Mouse (Mus musculus): ENCODE data around the gene 4931406P16Rik.
"Not testable (repeated sequence)": the region's sequence is repeated elsewhere in the genome, so short reads cannot be mapped to it uniquely, and the experiment has no call there.

Gene 4931406P16Rik

GRCm38 (mm10) chr7:34313443-34313875, at the start of gene 4931406P16Rik:
Gene 4931406P16Rik, minus strand, starts transcription at chr7:34313551.
- DNase-seq (ENCODE audit: low spot score in 2 of 2), result peak; percentile 86 to 88

GRCm38 (mm10) chr7:34355629-34356028, 42.3 kb upstream of the 4931406P16Rik start:
- DNase-seq (ENCODE audit: low spot score in 2 of 2), result no peak

- no peak for DNase-seq (ENCODE audit: low spot score in 2 of 2)
Measured at GRCm38 (mm10) chr7:34351997-34352396, 38.6 kb upstream of the 4931406P16Rik start.

GRCm38 (mm10) chr7:34350166-34350565, 36.8 kb upstream of the 4931406P16Rik start:
- DNase-seq (ENCODE audit: low spot score in 2 of 2), result no peak

- DNase-seq (ENCODE audit: low spot score in 2 of 2), result no peak
Measured at GRCm38 (mm10) chr7:34348011-34348410, 34.7 kb upstream of the 4931406P16Rik start.

- DNase-seq (ENCODE audit: low spot score in 2 of 2), result no peak
Measured at GRCm38 (mm10) chr7:34347041-34347440, 33.7 kb upstream of the 4931406P16Rik start.

- DNase-seq (ENCODE audit: low spot score in 2 of 2), result no peak
Measured at GRCm38 (mm10) chr7:34346505-34346904, 33.2 kb upstream of the 4931406P16Rik start.

- DNase-seq (ENCODE audit: low spot score in 2 of 2), result no peak
Measured at GRCm38 (mm10) chr7:34342040-34342793, 28.9 kb upstream of the 4931406P16Rik start.

- DNase-seq (ENCODE audit: low spot score in 2 of 2), result no peak
Measured at GRCm38 (mm10) chr7:34340841-34341240, 27.5 kb upstream of the 4931406P16Rik start.

- no peak for DNase-seq (ENCODE audit: low spot score in 2 of 2)
Measured at GRCm38 (mm10) chr7:34339164-34339489, 25.8 kb upstream of the 4931406P16Rik start.

- DNase-seq (ENCODE audit: low spot score in 2 of 2), result no peak
Measured at GRCm38 (mm10) chr7:34338445-34339163, 25.3 kb upstream of the 4931406P16Rik start.

- DNase-seq (ENCODE audit: low spot score in 2 of 2), result no peak
Measured at GRCm38 (mm10) chr7:34337268-34337667, 23.9 kb upstream of the 4931406P16Rik start.

GRCm38 (mm10) chr7:34336545-34336944, 23.2 kb upstream of the 4931406P16Rik start:
- not testable (repeated sequence) for DNase-seq (ENCODE audit: low spot score in 2 of 2)

GRCm38 (mm10) chr7:34327493-34327892, 14.1 kb upstream of the 4931406P16Rik start:
- no peak for DNase-seq (ENCODE audit: low spot score in 2 of 2)

GRCm38 (mm10) chr7:34324857-34325256, 11.5 kb upstream of the 4931406P16Rik start:
- no peak for DNase-seq (ENCODE audit: low spot score in 2 of 2)

GRCm38 (mm10) chr7:34324005-34324404, 10.7 kb upstream of the 4931406P16Rik start:
- DNase-seq (ENCODE audit: low spot score in 2 of 2), result no peak

GRCm38 (mm10) chr7:34323351-34323750, 10.0 kb upstream of the 4931406P16Rik start:
- no peak for DNase-seq (ENCODE audit: low spot score in 2 of 2)

- no peak for DNase-seq (ENCODE audit: low spot score in 2 of 2)
Measured at GRCm38 (mm10) chr7:34321958-34322357, 8.6 kb upstream of the 4931406P16Rik start.

GRCm38 (mm10) chr7:34321119-34321518, 7.8 kb upstream of the 4931406P16Rik start:
- DNase-seq (ENCODE audit: low spot score in 2 of 2), result no peak

GRCm38 (mm10) chr7:34319957-34320356, 6.6 kb upstream of the 4931406P16Rik start:
- no peak for DNase-seq (ENCODE audit: low spot score in 2 of 2)

- DNase-seq (ENCODE audit: low spot score in 2 of 2), result no peak
Measured at GRCm38 (mm10) chr7:34319123-34319522, 5.8 kb upstream of the 4931406P16Rik start.

GRCm38 (mm10) chr7:34317901-34318476, 4.6 kb upstream of the 4931406P16Rik start:
- no peak for DNase-seq (ENCODE audit: low spot score in 2 of 2)

All from spleen, postnatal 10 days (tissue).